Mouse (Mus musculus): ENCODE data around the gene Elmo1.

Elmo1 gene

GRCm38 (mm10) chr13:20090133-20090710 is at the start of gene Elmo1:
Gene Elmo1 (plus strand): TSS chr13:20090596.
- peak in 1 of 2 experiments; percentile 78 for DNase-seq (ENCODE audit: low spot score in 2 of 2)

- DNase-seq (ENCODE audit: low spot score in 2 of 2), result no peak
Measured at GRCm38 (mm10) chr13:20041169-20041830, 49.1 kb upstream of the Elmo1 start.

GRCm38 (mm10) chr13:20042856-20043255 is 47.5 kb upstream of the Elmo1 start:
- no peak for DNase-seq (ENCODE audit: low spot score in 2 of 2)

- no peak for DNase-seq (ENCODE audit: low spot score in 2 of 2)
Measured at GRCm38 (mm10) chr13:20045350-20045749, 45.0 kb upstream of the Elmo1 start.

- no peak for DNase-seq (ENCODE audit: low spot score in 2 of 2)
Measured at GRCm38 (mm10) chr13:20045836-20046235, 44.6 kb upstream of the Elmo1 start.

GRCm38 (mm10) chr13:20046406-20046805 is 44.0 kb upstream of the Elmo1 start:
- no peak for DNase-seq (ENCODE audit: low spot score in 2 of 2)

- DNase-seq (ENCODE audit: low spot score in 2 of 2), result no peak
Measured at GRCm38 (mm10) chr13:20047926-20048836, 42.2 kb upstream of the Elmo1 start.

GRCm38 (mm10) chr13:20048837-20049160 is 41.6 kb upstream of the Elmo1 start:
- DNase-seq (ENCODE audit: low spot score in 2 of 2), result no peak

- peak in 1 of 2 experiments; percentile 16 for DNase-seq (ENCODE audit: low spot score in 2 of 2)
Measured at GRCm38 (mm10) chr13:20049654-20050053, 40.7 kb upstream of the Elmo1 start.

- DNase-seq (ENCODE audit: low spot score in 2 of 2), result no peak
Measured at GRCm38 (mm10) chr13:20050149-20050548, 40.2 kb upstream of the Elmo1 start.

- DNase-seq (ENCODE audit: low spot score in 2 of 2), result no peak
Measured at GRCm38 (mm10) chr13:20057926-20058325, 32.5 kb upstream of the Elmo1 start.

GRCm38 (mm10) chr13:20061031-20061430 is 29.4 kb upstream of the Elmo1 start:
- DNase-seq (ENCODE audit: low spot score in 2 of 2), result no peak

- no peak for DNase-seq (ENCODE audit: low spot score in 2 of 2)
Measured at GRCm38 (mm10) chr13:20063331-20063730, 27.1 kb upstream of the Elmo1 start.

GRCm38 (mm10) chr13:20072043-20072442 is 18.4 kb upstream of the Elmo1 start:
- DNase-seq (ENCODE audit: low spot score in 2 of 2), result no peak

- DNase-seq (ENCODE audit: low spot score in 2 of 2), result no peak
Measured at GRCm38 (mm10) chr13:20072994-20073393, 17.4 kb upstream of the Elmo1 start.

- DNase-seq (ENCODE audit: low spot score in 2 of 2), result no peak
Measured at GRCm38 (mm10) chr13:20076521-20076920, 13.9 kb upstream of the Elmo1 start.

- DNase-seq (ENCODE audit: low spot score in 2 of 2), result no peak
Measured at GRCm38 (mm10) chr13:20077237-20077636, 13.2 kb upstream of the Elmo1 start.

GRCm38 (mm10) chr13:20090711-20091603 is 561 bp downstream of the Elmo1 start:
- peak; percentile 63 to 71 for DNase-seq (ENCODE audit: low spot score in 2 of 2)

- no peak for DNase-seq (ENCODE audit: low spot score in 2 of 2)
Measured at GRCm38 (mm10) chr13:20091604-20091926, 1.2 kb downstream of the Elmo1 start.

- DNase-seq (ENCODE audit: low spot score in 2 of 2), result no peak
Measured at GRCm38 (mm10) chr13:20092301-20092700, 1.9 kb downstream of the Elmo1 start.

GRCm38 (mm10) chr13:20093307-20094045 is 3.1 kb downstream of the Elmo1 start:
- peak in 1 of 2 experiments; percentile 70 for DNase-seq (ENCODE audit: low spot score in 2 of 2)
